Mouse (Mus musculus) kidney, embryonic 15.5 days (tissue): Measurements from ENCODE around the gene Met. TPM values are rescaled to one million over a fixed set of nuclear protein-coding genes. Genes with fewer than 3 reads are reported as not detected.

ENCODE experiments used
- ATAC-seq: fragments of 200-750 bp; cut with Nextera tagmentation; replicated peaks from 2 replicates; pipeline ENCODE4 v1.8.0; 2017; ENCODE audit warnings: moderate TSS enrichment; ENCODE audit not compliant: low FRiP score
- H3K27ac ChIP-seq: fragments of 300-500 bp; sonication (generic); 2 replicates; pipeline ENCODE4 v1.5.1; 2015; ENCODE audit warnings: mild to moderate bottlenecking, inconsistent platforms
- H3K27me3 ChIP-seq: fragments of 300-500 bp; sonication (generic); 2 replicates; pipeline ENCODE4 v1.6.1; 2015; ENCODE audit warnings: inconsistent platforms
- H3K36me3 ChIP-seq: fragments of 300-500 bp; sonication (generic); 2 replicates; pipeline ENCODE4 v1.6.1; 2015; ENCODE audit warnings: inconsistent platforms
- H3K4me1 ChIP-seq: fragments of 300-500 bp; sonication (generic); 2 replicates; pipeline ENCODE4 v1.6.1; 2015; ENCODE audit warnings: inconsistent platforms
- H3K4me2 ChIP-seq: fragments of 300-500 bp; sonication (generic); 2 replicates; pipeline ENCODE4 v1.6.1; 2015; ENCODE audit warnings: moderate library complexity, mild to moderate bottlenecking, inconsistent platforms
- H3K4me3 ChIP-seq: fragments of 300-500 bp; sonication (generic); replicated peaks from 2 replicates; pipeline ENCODE4 v1.5.1; 2015; ENCODE audit warnings: mild to moderate bottlenecking, inconsistent platforms
- H3K9ac ChIP-seq: fragments of 300-500 bp; sonication (generic); 2 replicates; pipeline ENCODE4 v1.6.1; 2015; ENCODE audit warnings: mild to moderate bottlenecking, inconsistent platforms
- H3K9me3 ChIP-seq: fragments of 300-500 bp; sonication (generic); replicated peaks from 2 replicates; pipeline ENCODE4 v1.6.1; 2016; ENCODE audit warnings: inconsistent platforms
- WGBS: fragments of 180-500 bp; shearing (Covaris S2); methylation state at CpG from one replicate; pipeline ENCODE4 v1.1.7; 2015; ENCODE audit warnings: mixed read lengths; 5-methylcytosine and 5-hydroxymethylcytosine counted together
- polyA plus RNA-seq: library from polyadenylated mRNA; unstranded; fragments of >200 nt; fragmentation: Nextera tagmentation; extraction: Ambion mirVana; gene quantifications from 2 replicates; pipeline ENCODE4 v1.2.1, GENCODE M21; 2015

Gene Met
- polyA plus RNA-seq, 1 experiment from 2014 or later, result 16.1 TPM

DNA sequence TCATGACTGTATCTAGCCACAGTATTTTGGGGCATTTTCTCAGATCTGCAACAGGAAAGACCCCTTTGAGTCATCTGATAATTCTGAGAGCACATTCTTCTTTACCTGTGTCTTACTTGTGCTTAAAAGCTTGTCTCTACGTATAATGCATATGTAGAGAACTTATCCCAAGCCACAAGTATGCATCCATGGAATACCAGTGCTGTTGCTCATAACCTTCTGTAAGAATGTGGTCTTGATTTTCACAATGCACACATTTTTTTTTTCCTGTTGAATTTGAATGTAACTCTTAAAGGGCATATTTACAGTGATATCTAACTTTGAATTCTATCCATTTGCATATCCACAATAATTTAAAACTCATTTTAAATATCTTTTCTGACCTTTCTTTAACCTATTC lies 31.8 kb downstream of the Met start:
- H3K4me1 ChIP-seq, result peaks cover 15% of the 10 kb centered on the region; the same call in 1 of the 2 replicates
- no peak overlapping the region for H3K4me2 ChIP-seq
- 96% methylated on average over 1 of the region's 1 CpGs for WGBS

GRCm38 (mm10) chr6:17497366-17497765 lies 33.8 kb downstream of the Met start:
- Histone ChIP-seq H3K4me1 (peaks cover 14% of the 10 kb centered on the region; the same call in 1 of the 2 replicates), H3K27ac (no peak overlapping the region), H3K9me3 (no peaks in the 10 kb centered on the region), H3K4me3 (no peak overlapping the region), H3K9ac (no peak overlapping the region), H3K4me2 (no peak overlapping the region), H3K27me3 (no peaks in the 10 kb centered on the region), H3K36me3 (no peaks in the 10 kb centered on the region)
- no peak for ATAC-seq
- 61% methylated on average over 4 of the region's 4 CpGs for WGBS

More for the DNA sequence above, 31.8 kb downstream of the Met start:
- H3K9me3 ChIP-seq, result no peaks in the 10 kb centered on the region
- H3K27ac ChIP-seq, result no peak overlapping the region
- H3K9ac ChIP-seq, result no peak overlapping the region
- H3K27me3 ChIP-seq, result no peaks in the 10 kb centered on the region
- H3K4me3 ChIP-seq, result no peak overlapping the region
- no peak for ATAC-seq
- H3K36me3 ChIP-seq, result 0 out of 2 replicates have a peak, but pooled peaks cover 8% of the 10 kb centered on the region

DNA sequence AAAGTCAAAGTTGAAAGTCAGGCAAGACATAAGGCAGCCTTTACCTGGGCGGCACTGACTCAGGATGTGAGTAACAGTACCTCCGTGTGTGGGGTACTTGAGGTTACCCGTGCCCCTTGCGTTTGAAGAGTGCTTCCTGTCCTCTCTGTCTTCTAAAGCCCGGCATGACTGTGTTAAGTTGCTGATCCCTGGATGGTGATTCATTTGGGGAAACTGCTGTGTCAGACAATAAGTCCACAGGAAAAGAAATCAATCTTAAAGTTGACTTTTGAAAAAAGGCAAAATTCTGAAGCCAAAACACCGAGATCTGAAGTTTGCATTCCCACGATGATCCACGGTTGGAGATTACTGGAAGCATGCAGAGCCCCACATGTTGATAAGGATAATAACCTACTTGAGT lies 35.2 kb downstream of the Met start:
- Histone ChIP-seq H3K4me3 (no peak overlapping the region), H3K27ac (no peak overlapping the region), H3K9me3 (no peaks in the 10 kb centered on the region), H3K36me3 (no peaks in the 10 kb centered on the region), H3K4me2 (no peak overlapping the region), H3K27me3 (no peaks in the 10 kb centered on the region), H3K9ac (no peak overlapping the region), H3K4me1 (peaks cover 14% of the 10 kb centered on the region; the same call in 1 of the 2 replicates)
- 78% methylated on average over 8 of the region's 8 CpGs for WGBS
- ATAC-seq, result no peak

DNA sequence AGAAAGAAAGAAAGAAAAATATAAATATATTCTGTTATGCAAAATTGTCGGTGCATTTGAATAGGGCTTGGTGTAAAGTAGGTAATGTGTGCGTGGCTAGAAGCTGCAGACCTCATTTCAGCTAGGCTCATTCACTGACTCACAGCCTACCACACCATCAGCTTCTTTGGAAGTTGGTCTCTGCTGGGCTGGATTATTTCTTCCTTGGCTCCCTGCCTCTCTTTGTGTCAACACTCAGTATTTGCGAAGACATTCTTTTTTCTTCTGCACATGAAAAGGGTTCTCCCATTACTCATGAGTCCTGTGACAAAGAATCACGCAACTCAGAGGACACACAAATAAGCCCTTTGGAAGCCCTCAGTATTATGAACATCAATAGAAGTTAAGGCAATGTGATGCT lies 37.8 kb downstream of the Met start:
- H3K36me3 ChIP-seq, result no peaks in the 10 kb centered on the region
- no peak overlapping the region for H3K4me3 ChIP-seq
- no peak overlapping the region for H3K9ac ChIP-seq
- no peaks in the 10 kb centered on the region for H3K27me3 ChIP-seq
- H3K27ac ChIP-seq, result no peak overlapping the region
- no peak for ATAC-seq
- H3K4me2 ChIP-seq, result no peak overlapping the region
- 79% methylated on average over 4 of the region's 4 CpGs for WGBS
- H3K4me1 ChIP-seq, result peaks cover 14% of the 10 kb centered on the region; the same call in 1 of the 2 replicates
- no peaks in the 10 kb centered on the region for H3K9me3 ChIP-seq

GRCm38 (mm10) chr6:17502311-17502710 lies 38.7 kb downstream of the Met start:
- Histone ChIP-seq H3K27me3 (no peaks in the 10 kb centered on the region), H3K4me3 (no peak overlapping the region), H3K4me1 (peaks cover 8% of the 10 kb centered on the region; the same call in 1 of the 2 replicates), H3K27ac (no peak overlapping the region), H3K4me2 (no peak overlapping the region), H3K36me3 (no peaks in the 10 kb centered on the region), H3K9me3 (no peaks in the 10 kb centered on the region), H3K9ac (no peak overlapping the region)
- ATAC-seq, result no peak
- 70% methylated on average over 1 of the region's 1 CpGs for WGBS

GRCm38 (mm10) chr6:17503724-17504123 lies 40.1 kb downstream of the Met start:
- Histone ChIP-seq H3K36me3 (no peaks in the 10 kb centered on the region), H3K9me3 (no peaks in the 10 kb centered on the region), H3K9ac (no peak overlapping the region), H3K4me3 (no peak overlapping the region), H3K4me1 (0 out of 2 replicates have a peak, but pooled peaks cover 6% of the 10 kb centered on the region), H3K27ac (peak overlapping the region; percentile 70; the same call in 1 of the 2 replicates), H3K4me2 (no peak overlapping the region), H3K27me3 (no peaks in the 10 kb centered on the region)
- ATAC-seq, result peak; percentile 67
- WGBS, result 47% methylated on average over 3 of the region's 3 CpGs

- no peak for ATAC-seq
- H3K27me3 ChIP-seq, result no peaks in the 10 kb centered on the region
- H3K4me1 ChIP-seq, result 0 out of 2 replicates have a peak, but pooled peaks cover 6% of the 10 kb centered on the region
- H3K9me3 ChIP-seq, result no peaks in the 10 kb centered on the region
- 86% methylated on average over 3 of the region's 3 CpGs for WGBS
- no peak overlapping the region for H3K4me3 ChIP-seq
- H3K9ac ChIP-seq, result no peak overlapping the region
- H3K27ac ChIP-seq, result no peak overlapping the region
- no peak overlapping the region for H3K4me2 ChIP-seq
- H3K36me3 ChIP-seq, result no peaks in the 10 kb centered on the region
Measured at GRCm38 (mm10) chr6:17505530-17505929, 41.9 kb downstream of the Met start.

DNA sequence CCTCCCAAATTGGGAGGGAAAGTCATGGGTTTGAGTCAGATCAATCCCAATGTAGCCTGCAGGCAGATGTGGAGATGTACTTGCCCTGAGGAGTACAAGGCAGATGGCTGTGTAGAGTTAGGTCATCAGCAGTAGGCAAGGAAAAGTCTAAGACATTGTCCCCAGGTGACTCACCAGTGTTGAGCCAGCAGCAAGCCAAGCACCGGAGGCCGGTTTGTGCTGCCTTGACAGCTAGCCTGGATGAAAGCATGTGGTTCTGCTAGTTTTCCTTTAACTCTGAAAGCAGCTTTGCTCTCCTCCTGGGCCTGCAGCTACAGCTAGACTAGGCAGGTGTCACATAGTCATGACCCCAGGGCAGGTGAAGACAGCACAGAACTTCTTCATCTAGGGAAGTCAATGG lies 43.2 kb downstream of the Met start:
- Histone ChIP-seq H3K9me3 (no peaks in the 10 kb centered on the region), H3K36me3 (no peaks in the 10 kb centered on the region), H3K9ac (no peak overlapping the region), H3K4me1 (0 out of 2 replicates have a peak, but pooled peaks cover 3% of the 10 kb centered on the region), H3K27ac (peak overlapping the region; percentile 32), H3K27me3 (no peaks in the 10 kb centered on the region), H3K4me2 (no peak overlapping the region), H3K4me3 (no peak overlapping the region)
- WGBS, result 72% methylated on average over 2 of the region's 2 CpGs
- ATAC-seq, result peak; percentile 77

- H3K27ac ChIP-seq, result no peak overlapping the region
- no peaks in the 10 kb centered on the region for H3K36me3 ChIP-seq
- WGBS, result 67% methylated on average over 5 of the region's 5 CpGs
- H3K9ac ChIP-seq, result no peak overlapping the region
- ATAC-seq, result no peak
- no peaks in the 10 kb centered on the region for H3K9me3 ChIP-seq
- H3K4me1 ChIP-seq, result 0 out of 2 replicates have a peak, but pooled peaks cover 3% of the 10 kb centered on the region
- H3K4me3 ChIP-seq, result no peak overlapping the region
- H3K27me3 ChIP-seq, result no peaks in the 10 kb centered on the region
- H3K4me2 ChIP-seq, result no peak overlapping the region
Measured at GRCm38 (mm10) chr6:17508184-17508583, 44.6 kb downstream of the Met start.

GRCm38 (mm10) chr6:17508604-17509372 lies 45.2 kb downstream of the Met start:
- WGBS, result 85% methylated on average over 9 of the region's 9 CpGs
- Histone ChIP-seq H3K9me3 (no peaks in the 10 kb centered on the region), H3K27ac (no peak overlapping the region), H3K36me3 (0 out of 2 replicates have a peak, but pooled peaks cover 2% of the 10 kb centered on the region), H3K27me3 (no peaks in the 10 kb centered on the region), H3K4me2 (no peak overlapping the region), H3K4me1 (0 out of 2 replicates have a peak, but pooled peaks cover 3% of the 10 kb centered on the region), H3K9ac (no peak overlapping the region), H3K4me3 (no peak overlapping the region)
- no peak for ATAC-seq

- no peaks in the 10 kb centered on the region for H3K27me3 ChIP-seq
Measured at GRCm38 (mm10) chr6:17513381-17513780, 49.8 kb downstream of the Met start.

DNA sequence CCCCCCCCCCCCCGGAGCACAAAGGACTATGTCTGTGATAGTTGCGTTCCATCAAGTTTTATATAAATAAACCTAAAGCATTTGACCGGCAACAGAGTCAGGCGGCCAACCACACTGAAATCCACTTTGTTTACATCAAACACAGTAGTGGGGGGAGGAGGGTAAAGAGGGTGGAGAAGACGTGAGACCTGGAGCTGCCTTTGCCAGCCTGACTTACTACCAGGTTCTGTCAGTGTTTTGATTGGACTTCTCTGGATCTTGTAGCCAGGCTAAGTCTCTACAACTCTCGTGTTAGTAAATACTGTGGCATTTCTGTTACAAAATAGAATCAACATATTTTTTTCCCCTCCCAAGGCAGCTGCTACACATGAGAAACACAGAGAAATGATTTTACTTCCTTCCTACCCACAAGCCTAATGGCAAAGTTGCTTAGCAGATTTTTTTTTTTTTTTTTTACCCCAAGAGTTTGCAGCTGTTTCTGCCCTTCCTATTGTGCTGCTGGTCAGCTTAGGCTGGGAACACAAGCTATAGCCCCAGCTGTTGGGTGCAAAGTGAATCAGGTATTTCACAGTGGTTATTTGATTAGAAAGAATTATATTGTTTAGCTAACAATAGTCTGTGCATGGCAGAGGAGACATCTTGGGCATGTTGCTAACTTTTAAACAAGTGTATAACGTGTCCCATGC lies 52.3 kb downstream of the Met start:
- no peaks in the 10 kb centered on the region for H3K27me3 ChIP-seq
- peak overlapping the region; percentile 33; the same call in 1 of the 2 replicates for H3K27ac ChIP-seq

More at GRCm38 (mm10) chr6:17513381-17513780, 49.8 kb downstream of the Met start:
- 0 out of 2 replicates have a peak, but pooled peaks cover 9% of the 10 kb centered on the region for H3K36me3 ChIP-seq
- H3K4me1 ChIP-seq, result 0 out of 2 replicates have a peak, but pooled peaks cover 7% of the 10 kb centered on the region
- ATAC-seq, result no peak
- no peak overlapping the region for H3K9ac ChIP-seq
- H3K9me3 ChIP-seq, result no peaks in the 10 kb centered on the region
- H3K27ac ChIP-seq, result no peak overlapping the region
- H3K4me3 ChIP-seq, result no peak overlapping the region
- no peak overlapping the region for H3K4me2 ChIP-seq
- 92% methylated on average over 15 of the region's 15 CpGs for WGBS

More for the DNA sequence above, 52.3 kb downstream of the Met start:
- Histone ChIP-seq H3K9ac (no peak overlapping the region), H3K4me1 (0 out of 2 replicates have a peak, but pooled peaks cover 7% of the 10 kb centered on the region), H3K9me3 (no peaks in the 10 kb centered on the region), H3K36me3 (0 out of 2 replicates have a peak, but pooled peaks cover 9% of the 10 kb centered on the region), H3K4me3 (no peak overlapping the region), H3K4me2 (peak overlapping the region; percentile 17; the same call in 1 of the 2 replicates)
- no peak for ATAC-seq
- WGBS, result 32% methylated on average over 7 of the region's 7 CpGs
